Mouse (Mus musculus) ES-Bruce4 (cell line): ENCODE results near the gene Vps11.

Experiments used
- CTCF ChIP-seq: IDR thresholded peaks from one replicate; pipeline ENCODE4 v1.8.1; 2011; ENCODE audit warnings: low read depth, low read length
- EP300 ChIP-seq: IDR thresholded peaks from 2 replicates; pipeline ENCODE4 v1.6.1; 2011; ENCODE audit warnings: low read depth, low read length; ENCODE audit not compliant: insufficient read depth
- POLR2A ChIP-seq: IDR thresholded peaks from one replicate; pipeline ENCODE4 v1.8.1; 2011; ENCODE audit warnings: low read length; ENCODE audit not compliant: insufficient read depth

GRCm38 (mm10) chr9:44338574-44338973 is 22.9 kb downstream of the Vps11 start:
- no peak for TF ChIP-seq EP300
- TF ChIP-seq CTCF, result no peak
- no peak for TF ChIP-seq POLR2A
